Mouse (Mus musculus) NIH3T3 (cell line): ENCODE measurements at regions not wholly inside any gene's neighbourhood (a gene's known extent, or its start where the extent isn't known, plus 50 kb on each side); places are given as distances from the start of the nearest gene placed in this dataset.
"Not testable (repeated sequence)": the region's sequence is repeated elsewhere in the genome, so short reads cannot be mapped to it uniquely, and the experiment has no call there.

Experiments
- DNase-seq: peaks from one replicate; pipeline ENCODE4 v3.0.0-alpha.2; 2012; ENCODE audit warnings: low read depth

- DNase-seq = no peak
These were observed 95.5 kb upstream of the Cpsf6 start for GRCm38 (mm10) chr10:117475086-117475945.

GRCm38 (mm10) chr10:117474351-117475085 is 94.7 kb upstream of the Cpsf6 start:
- no peak for DNase-seq

- no peak for DNase-seq
These were observed 93.7 kb upstream of the Cpsf6 start for GRCm38 (mm10) chr10:117473471-117473870.

GRCm38 (mm10) chr10:117472568-117472930 is 92.7 kb upstream of the Cpsf6 start:
- no peak for DNase-seq

GRCm38 (mm10) chr10:117471818-117472567 is 92.2 kb upstream of the Cpsf6 start:
- no peak for DNase-seq

GRCm38 (mm10) chr10:117471036-117471817 is 91.4 kb upstream of the Cpsf6 start:
- DNase-seq = no peak

GRCm38 (mm10) chr10:117470481-117470880 is 90.7 kb upstream of the Cpsf6 start:
- no peak for DNase-seq

GRCm38 (mm10) chr10:117469573-117470090 is 89.8 kb upstream of the Cpsf6 start:
- DNase-seq = no peak

- no peak for DNase-seq
These were observed 89.2 kb upstream of the Cpsf6 start for GRCm38 (mm10) chr10:117468931-117469572.

GRCm38 (mm10) chr10:117468381-117468780 is 88.6 kb upstream of the Cpsf6 start:
- no peak for DNase-seq

- DNase-seq = no peak
These were observed 87.3 kb upstream of the Cpsf6 start for GRCm38 (mm10) chr10:117467161-117467560.

- DNase-seq = no peak
These were observed 86.6 kb upstream of the Cpsf6 start for GRCm38 (mm10) chr10:117466391-117466790.

GRCm38 (mm10) chr10:117465671-117466250 is 85.9 kb upstream of the Cpsf6 start:
- no peak for DNase-seq

- DNase-seq = no peak
These were observed 85.3 kb upstream of the Cpsf6 start for GRCm38 (mm10) chr10:117465058-117465660.

- not testable (repeated sequence) for DNase-seq
These were observed 84.5 kb upstream of the Cpsf6 start for GRCm38 (mm10) chr10:117464331-117464730.

GRCm38 (mm10) chr10:117463636-117464035 is 83.8 kb upstream of the Cpsf6 start:
- DNase-seq = no peak

- no peak for DNase-seq
These were observed 83.1 kb upstream of the Cpsf6 start for GRCm38 (mm10) chr10:117462921-117463320.

GRCm38 (mm10) chr10:117461791-117462516 is 82.1 kb upstream of the Cpsf6 start:
- no peak for DNase-seq

- DNase-seq = no peak
These were observed 81.4 kb upstream of the Cpsf6 start for GRCm38 (mm10) chr10:117461261-117461660.

GRCm38 (mm10) chr10:117460366-117460730 is 80.5 kb upstream of the Cpsf6 start:
- no peak for DNase-seq
